Mouse (Mus musculus) E14TG2a.4 (cell line): ENCODE data around the gene Kdm5a.

ENCODE experiments used
- H3K27me3 ChIP-seq: 2 replicates; pipeline ENCODE4 v1.6.1; 2014; ENCODE audit warnings: low read length, control low read depth; ENCODE audit not compliant: insufficient read depth
- H3K36me3 ChIP-seq: 2 replicates; pipeline ENCODE4 v1.6.1; 2014; ENCODE audit warnings: low read length, control low read depth; ENCODE audit not compliant: insufficient read depth
- H3K4me1 ChIP-seq: replicated peaks from 2 replicates; pipeline ENCODE4 v1.6.1; 2014; ENCODE audit warnings: low read depth, low read length, control low read depth
- H3K4me3 ChIP-seq: replicated peaks from 2 replicates; pipeline ENCODE4 v1.5.1; 2014; ENCODE audit warnings: mild to moderate bottlenecking, low read length
- H3K9me3 ChIP-seq: 2 replicates; pipeline ENCODE4 v1.6.1; 2014; ENCODE audit warnings: low read length, control low read depth
- CTCF ChIP-seq: conservative IDR thresholded peaks from 2 replicates; pipeline ENCODE4 v1.5.1; 2014; ENCODE audit warnings: low read length
- NANOG ChIP-seq: IDR thresholded peaks from 2 replicates; pipeline ENCODE4 v1.6.1; 2014; ENCODE audit warnings: borderline replicate concordance, low read length, mixed read lengths
- POU5F1 ChIP-seq: IDR thresholded peaks from 2 replicates; pipeline ENCODE4 v1.6.1; 2014; ENCODE audit warnings: low read length, borderline replicate concordance

Gene Kdm5a

DNA sequence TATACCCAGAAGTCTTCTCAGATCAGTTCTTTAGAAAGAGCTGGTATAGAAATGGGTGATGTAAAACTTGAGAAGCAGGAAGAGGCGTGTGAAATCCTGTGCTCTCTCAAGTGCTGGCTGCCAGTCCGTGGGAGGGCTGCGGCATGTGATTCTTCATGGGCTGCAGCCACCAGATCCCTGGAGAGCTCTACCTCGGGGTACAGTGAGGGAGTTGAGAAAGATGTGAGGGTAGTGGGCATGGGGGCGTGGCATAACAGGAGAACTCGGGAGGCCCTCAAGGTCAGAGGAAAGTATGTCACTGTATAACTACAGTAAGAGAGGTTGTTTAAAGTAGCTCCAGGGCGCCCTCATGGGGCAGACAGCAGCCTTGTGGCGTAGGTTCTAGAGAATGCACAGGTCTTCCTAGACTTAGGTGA is 119.3 kb downstream of the Kdm5a start:
- H3K27me3 ChIP-seq = peaks cover 13% of the 10 kb centered on the region
- no peak for TF ChIP-seq POU5F1
- peak; percentile 35 for TF ChIP-seq CTCF
- H3K9me3 ChIP-seq = no peaks in the 10 kb centered on the region
- no peak overlapping the region for H3K4me3 ChIP-seq
- peaks cover 10% of the 10 kb centered on the region for H3K4me1 ChIP-seq
- peaks cover 10% of the 10 kb centered on the region for H3K36me3 ChIP-seq

- H3K4me1 ChIP-seq = peaks cover 10% of the 10 kb centered on the region
- no peak overlapping the region for H3K4me3 ChIP-seq
- H3K27me3 ChIP-seq = peaks cover 28% of the 10 kb centered on the region
- no peaks in the 10 kb centered on the region for H3K9me3 ChIP-seq
- H3K36me3 ChIP-seq = peaks cover 7% of the 10 kb centered on the region; the same call in 1 of the 2 replicates
- no peak for TF ChIP-seq CTCF
- no peak for TF ChIP-seq NANOG
- TF ChIP-seq POU5F1 = no peak
Measured at GRCm38 (mm10) chr6:120485038-120485437, 121.1 kb downstream of the Kdm5a start.

GRCm38 (mm10) chr6:120486051-120486510 is 122.2 kb downstream of the Kdm5a start:
- TF ChIP-seq NANOG (no peak), CTCF (no peak), POU5F1 (no peak)
- Histone ChIP-seq H3K4me1 (peaks cover 10% of the 10 kb centered on the region), H3K27me3 (peaks cover 38% of the 10 kb centered on the region)

GRCm38 (mm10) chr6:120488647-120489046 is 124.7 kb downstream of the Kdm5a start:
- Histone ChIP-seq H3K27me3 (peaks cover 63% of the 10 kb centered on the region), H3K36me3 (no peaks in the 10 kb centered on the region), H3K4me1 (peaks cover 9% of the 10 kb centered on the region; the same call in 1 of the 2 replicates), H3K9me3 (no peaks in the 10 kb centered on the region), H3K4me3 (no peak overlapping the region)
- TF ChIP-seq NANOG = no peak
- TF ChIP-seq POU5F1 = no peak
- no peak for TF ChIP-seq CTCF

More at GRCm38 (mm10) chr6:120486051-120486510, 122.2 kb downstream of the Kdm5a start:
- Histone ChIP-seq H3K36me3 (peaks cover 5% of the 10 kb centered on the region; the same call in 1 of the 2 replicates), H3K4me3 (no peak overlapping the region), H3K9me3 (no peaks in the 10 kb centered on the region)

DNA sequence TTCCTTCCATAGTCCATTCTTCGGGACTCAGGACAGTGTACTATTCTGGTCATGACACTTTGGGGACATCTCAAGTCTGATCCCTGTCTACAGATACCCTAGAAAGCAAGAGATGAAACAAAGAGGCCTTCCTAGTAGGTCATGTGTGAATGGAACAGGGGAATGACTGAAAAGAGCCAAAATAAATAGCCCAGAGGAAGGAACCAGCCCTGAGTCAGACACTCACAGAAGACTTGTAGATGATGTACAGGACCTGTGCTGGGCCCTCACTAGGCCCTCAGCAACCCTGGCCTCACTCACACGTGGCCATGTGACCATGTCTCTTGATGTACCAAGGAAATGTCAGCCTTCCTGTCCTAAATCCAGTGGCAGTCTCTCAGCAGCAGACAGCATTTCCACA is 125.5 kb downstream of the Kdm5a start:
- peaks cover 71% of the 10 kb centered on the region for H3K27me3 ChIP-seq
- no peak for TF ChIP-seq POU5F1
- no peak for TF ChIP-seq NANOG
- no peak for TF ChIP-seq CTCF

GRCm38 (mm10) chr6:120491064-120491463 is 127.1 kb downstream of the Kdm5a start:
- no peaks in the 10 kb centered on the region for H3K36me3 ChIP-seq
- H3K4me3 ChIP-seq = no peak overlapping the region
- no peak for TF ChIP-seq POU5F1
- no peak for TF ChIP-seq NANOG
- no peak for TF ChIP-seq CTCF
- H3K4me1 ChIP-seq = peaks cover 23% of the 10 kb centered on the region
- peaks cover 78% of the 10 kb centered on the region for H3K27me3 ChIP-seq
- no peaks in the 10 kb centered on the region for H3K9me3 ChIP-seq

More for the DNA sequence above, 125.5 kb downstream of the Kdm5a start:
- H3K4me3 ChIP-seq = no peak overlapping the region
- H3K4me1 ChIP-seq = peaks cover 14% of the 10 kb centered on the region
- H3K36me3 ChIP-seq = no peaks in the 10 kb centered on the region
- no peaks in the 10 kb centered on the region for H3K9me3 ChIP-seq

GRCm38 (mm10) chr6:120491862-120492498 is 128.1 kb downstream of the Kdm5a start:
- Histone ChIP-seq H3K36me3 (no peaks in the 10 kb centered on the region), H3K27me3 (peaks cover 81% of the 10 kb centered on the region), H3K4me1 (peaks cover 23% of the 10 kb centered on the region), H3K9me3 (no peaks in the 10 kb centered on the region), H3K4me3 (peak overlapping the region; percentile 88)
- TF ChIP-seq CTCF = no peak
- TF ChIP-seq NANOG = no peak
- no peak for TF ChIP-seq POU5F1

- no peaks in the 10 kb centered on the region for H3K9me3 ChIP-seq
- peak overlapping the region; percentile 88 for H3K4me3 ChIP-seq
- TF ChIP-seq CTCF (no peak), POU5F1 (no peak), NANOG (no peak)
- H3K36me3 ChIP-seq = no peaks in the 10 kb centered on the region
- peaks cover 23% of the 10 kb centered on the region for H3K4me1 ChIP-seq
- H3K27me3 ChIP-seq = peaks cover 79% of the 10 kb centered on the region
Measured at GRCm38 (mm10) chr6:120492499-120493373, 128.8 kb downstream of the Kdm5a start.
